Mouse (Mus musculus) MEL (cell line): ENCODE measurements at regions not wholly inside any gene's neighbourhood (a gene's known extent, or its start where the extent isn't known, plus 50 kb on each side); places are given as distances from the start of the nearest gene placed in this dataset.
A peak's percentile ranks its signal among the peaks of the same experiment; 100 is the strongest.

ENCODE experiments used
- DNase-seq: peaks from one replicate; pipeline ENCODE4 v3.0.0; 2011; ENCODE audit warnings: low read depth, low spot score
- H3K27ac ChIP-seq: 2 replicates; pipeline ENCODE4 v1.5.1; 2012; ENCODE audit warnings: low read depth, mild to moderate bottlenecking, control low read depth, low read length, moderate library complexity; ENCODE audit not compliant: control insufficient read depth
- H3K27me3 ChIP-seq, 2 experiments: fragments of 150-350 bp in 1 of 2; sonication (generic) in 1 of 2; 2 replicates each; pipeline ENCODE4 v1.6.1; 2012; ENCODE audit warnings: low read length in 2 of 2, mild to moderate bottlenecking in 2 of 2, improper control_type of control experiment in 1 of 2, moderate library complexity in 1 of 2; ENCODE audit not compliant: insufficient read depth in 2 of 2, control insufficient read depth in 1 of 2
- H3K36me3 ChIP-seq, 2 experiments: 2 replicates each; pipeline ENCODE4 v1.6.1; 2012 to 2014; ENCODE audit warnings: low read length in 2 of 2, improper control_type of control experiment in 1 of 2, inconsistent platforms in 1 of 2, mild to moderate bottlenecking in 1 of 2; ENCODE audit not compliant: insufficient read depth in 2 of 2, control insufficient read depth in 1 of 2
- H3K4me1 ChIP-seq, 2 experiments: fragments of 150-350 bp in 1 of 2; sonication (generic) in 1 of 2; 2 replicates each; pipeline ENCODE4 v1.6.1; 2012; ENCODE audit warnings: low read length in 2 of 2, improper control_type of control experiment in 1 of 2, mild to moderate bottlenecking in 1 of 2; ENCODE audit not compliant: insufficient read depth in 2 of 2, control insufficient read depth in 1 of 2
- H3K4me3 ChIP-seq, 2 experiments: fragments of 150-350 bp in 1 of 2; sonication (generic) in 1 of 2; 2 replicates each; pipeline ENCODE4 v1.5.1; 2012; ENCODE audit warnings: low read depth in 2 of 2, low read length in 2 of 2, mild to moderate bottlenecking in 2 of 2, moderate library complexity in 2 of 2, control low read depth in 1 of 2, improper control_type of control experiment in 1 of 2; ENCODE audit not compliant: control insufficient read depth in 1 of 2, insufficient read depth in 1 of 2
- H3K79me2 ChIP-seq: 2 replicates; pipeline ENCODE4 v1.6.1; 2012; ENCODE audit warnings: mild to moderate bottlenecking, low read length, moderate library complexity; ENCODE audit not compliant: control insufficient read depth, poor library complexity, insufficient read depth
- H3K9ac ChIP-seq: 2 replicates; pipeline ENCODE4 v1.6.1; 2012; ENCODE audit warnings: low read depth, mild to moderate bottlenecking, control low read depth, low read length, moderate library complexity; ENCODE audit not compliant: control insufficient read depth, poor library complexity, severe bottlenecking
- H3K9me3 ChIP-seq: fragments of 150-350 bp; sonication (generic); replicated peaks from 2 replicates; pipeline ENCODE4 v1.6.1; 2012; ENCODE audit warnings: mild to moderate bottlenecking, low read length, improper control_type of control experiment, moderate library complexity; ENCODE audit not compliant: insufficient read depth
- BHLHE40 ChIP-seq: IDR thresholded peaks from 2 replicates; pipeline ENCODE4 v1.6.1; 2012; ENCODE audit warnings: low read depth, mild to moderate bottlenecking, inconsistent platforms, low read length, improper control_type of control experiment, borderline replicate concordance
- CHD1 ChIP-seq: IDR thresholded peaks from 2 replicates; pipeline ENCODE4 v1.6.1; 2012; ENCODE audit warnings: low read depth, mild to moderate bottlenecking, inconsistent platforms, low read length, improper control_type of control experiment
- CHD2 ChIP-seq: IDR thresholded peaks from 2 replicates; pipeline ENCODE4 v1.6.1; 2011; ENCODE audit warnings: low read length, improper control_type of control experiment
- CTCF ChIP-seq, 3 experiments: IDR thresholded peaks in 2 of 3; conservative IDR thresholded peaks in 1 of 3; 2 replicates each; pipeline ENCODE4 v1.5.1; 2011 to 2012; ENCODE audit warnings: low read length in 3 of 3, low read depth in 2 of 3, mild to moderate bottlenecking in 2 of 3, improper control_type of control experiment in 1 of 3, inconsistent platforms in 1 of 3, mixed read lengths in 1 of 3, moderate library complexity in 1 of 3; ENCODE audit not compliant: control insufficient read depth in 1 of 3, insufficient read depth in 1 of 3, poor library complexity in 1 of 3, severe bottlenecking in 1 of 3
- EP300 ChIP-seq, 2 experiments: IDR thresholded peaks; 2 replicates each; pipeline ENCODE4 v1.6.1; 2011; ENCODE audit warnings: improper control_type of control experiment in 2 of 2, low read length in 2 of 2, low read depth in 1 of 2, mild to moderate bottlenecking in 1 of 2
- ETS1 ChIP-seq: IDR thresholded peaks from 2 replicates; pipeline ENCODE4 v1.6.1; 2012; ENCODE audit warnings: low read depth, mild to moderate bottlenecking, inconsistent platforms, low read length, improper control_type of control experiment, moderate library complexity
- GABPA ChIP-seq: IDR thresholded peaks from 2 replicates; pipeline ENCODE4 v1.6.1; 2012; ENCODE audit warnings: low read depth, mild to moderate bottlenecking, inconsistent platforms, low read length, improper control_type of control experiment, moderate library complexity
- GATA1 ChIP-seq: IDR thresholded peaks from 2 replicates; pipeline ENCODE4 v1.6.1; 2011; ENCODE audit warnings: low read depth, low read length, improper control_type of control experiment
- HCFC1 ChIP-seq: IDR thresholded peaks from 2 replicates; pipeline ENCODE4 v1.6.1; 2012; ENCODE audit warnings: low read depth, mild to moderate bottlenecking, inconsistent platforms, low read length, improper control_type of control experiment, moderate library complexity
- JUND ChIP-seq: IDR thresholded peaks from 2 replicates; pipeline ENCODE4 v1.6.1; 2011; ENCODE audit warnings: low read depth, mild to moderate bottlenecking, improper control_type of control experiment, low read length
- KAT2A ChIP-seq: conservative IDR thresholded peaks from 2 replicates; pipeline ENCODE4 v1.6.1; 2012; ENCODE audit warnings: low read depth, low read length, improper control_type of control experiment, inconsistent platforms
- MAX ChIP-seq: IDR thresholded peaks from 2 replicates; pipeline ENCODE4 v1.6.1; 2011; ENCODE audit warnings: low read length, improper control_type of control experiment
- MAZ ChIP-seq: IDR thresholded peaks from 2 replicates; pipeline ENCODE4 v1.6.1; 2012; ENCODE audit warnings: low read depth, mild to moderate bottlenecking, inconsistent platforms, low read length, improper control_type of control experiment
- MXI1 ChIP-seq: IDR thresholded peaks from 2 replicates; pipeline ENCODE4 v1.6.1; 2011; ENCODE audit warnings: mild to moderate bottlenecking, low read depth, low read length, improper control_type of control experiment
- MYB ChIP-seq: IDR thresholded peaks from 2 replicates; pipeline ENCODE4 v1.6.1; 2011; ENCODE audit warnings: mild to moderate bottlenecking, low read depth, low read length, improper control_type of control experiment
- MYC ChIP-seq: IDR thresholded peaks from 2 replicates; pipeline ENCODE4 v1.6.1; 2011; ENCODE audit warnings: low read depth, mild to moderate bottlenecking, low read length, improper control_type of control experiment, moderate library complexity
- NELFE ChIP-seq: IDR thresholded peaks from 2 replicates; pipeline ENCODE4 v1.6.1; 2011; ENCODE audit warnings: low read depth, low read length, improper control_type of control experiment
- NRF1 ChIP-seq: IDR thresholded peaks from 2 replicates; pipeline ENCODE4 v1.6.1; 2014; ENCODE audit warnings: low read depth, mild to moderate bottlenecking, inconsistent platforms, low read length, improper control_type of control experiment, moderate library complexity; ENCODE audit not compliant: poor library complexity, insufficient read depth, severe bottlenecking
- POLR2AphosphoS5 ChIP-seq: IDR thresholded peaks from 2 replicates; pipeline ENCODE4 v1.6.1; 2012; ENCODE audit warnings: low read depth, borderline replicate concordance, mild to moderate bottlenecking, inconsistent platforms, low read length, moderate library complexity, mixed read lengths
- RAD21 ChIP-seq: IDR thresholded peaks from 2 replicates; pipeline ENCODE4 v1.6.1; 2011; ENCODE audit warnings: mild to moderate bottlenecking, low read depth, low read length, improper control_type of control experiment
- RCOR1 ChIP-seq: IDR thresholded peaks from 2 replicates; pipeline ENCODE4 v1.6.1; 2012; ENCODE audit warnings: low read depth, mild to moderate bottlenecking, inconsistent platforms, low read length, improper control_type of control experiment
- SIN3A ChIP-seq: IDR thresholded peaks from 2 replicates; pipeline ENCODE4 v1.6.1; 2012; ENCODE audit warnings: low read length, improper control_type of control experiment, inconsistent platforms
- SMC3 ChIP-seq: IDR thresholded peaks from 2 replicates; pipeline ENCODE4 v1.6.1; 2011; ENCODE audit warnings: low read depth, low read length, improper control_type of control experiment
- TAL1 ChIP-seq: IDR thresholded peaks from 2 replicates; pipeline ENCODE4 v1.6.1; 2012; ENCODE audit warnings: mild to moderate bottlenecking, inconsistent platforms, low read length, moderate library complexity, mixed read lengths
- TBP ChIP-seq: IDR thresholded peaks from 2 replicates; pipeline ENCODE4 v1.8.0; 2011; ENCODE audit warnings: low read depth, low read length, improper control_type of control experiment
- TCF12 ChIP-seq: IDR thresholded peaks from 2 replicates; pipeline ENCODE4 v1.6.1; 2014; ENCODE audit warnings: low read depth, mild to moderate bottlenecking, inconsistent platforms, low read length, improper control_type of control experiment, moderate library complexity
- USF1 ChIP-seq: IDR thresholded peaks from 2 replicates; pipeline ENCODE4 v1.6.1; 2014; ENCODE audit warnings: low read depth, mild to moderate bottlenecking, inconsistent platforms, low read length, improper control_type of control experiment, moderate library complexity
- ZC3H11A ChIP-seq: IDR thresholded peaks from 2 replicates; pipeline ENCODE4 v1.6.1; 2012; ENCODE audit warnings: low read depth, mild to moderate bottlenecking, inconsistent platforms, low read length, improper control_type of control experiment
- ZMIZ1 ChIP-seq: IDR thresholded peaks from 2 replicates; pipeline ENCODE4 v1.6.1; 2012; ENCODE audit warnings: low read depth, mild to moderate bottlenecking, inconsistent platforms, low read length, improper control_type of control experiment, moderate library complexity
- ZNF384 ChIP-seq: IDR thresholded peaks from 2 replicates; pipeline ENCODE4 v1.6.1; 2012; ENCODE audit warnings: low read depth, mild to moderate bottlenecking, inconsistent platforms, low read length, improper control_type of control experiment

- H3K79me2 ChIP-seq, result no peaks in the 10 kb centered on the region
- TF ChIP-seq NRF1, result no peak
- TF ChIP-seq GATA1, result no peak
- TF ChIP-seq NELFE, result no peak
- no peak for TF ChIP-seq CTCF (IDR thresholded peaks at IDR 0.05 in 2 of 3, conservative IDR thresholded peaks at IDR 0.05 in 1 of 3; ENCODE audit: control insufficient read depth in 1 of 3, insufficient read depth in 1 of 3, low read depth in 2 of 3, low read length in 3 of 3, poor library complexity in 1 of 3, severe bottlenecking in 1 of 3)
- no peak for TF ChIP-seq JUND
- no peak for TF ChIP-seq MYB
- TF ChIP-seq CHD1, result no peak
- TF ChIP-seq MAX, result no peak
- DNase-seq, result no peak
- H3K4me1 ChIP-seq, result no peaks in the 10 kb centered on the region
- H3K27ac ChIP-seq, result no peak overlapping the region
- H3K36me3 ChIP-seq, result no peaks in the 10 kb centered on the region
- no peak overlapping the region for H3K9ac ChIP-seq
- H3K9me3 ChIP-seq, result no peaks in the 10 kb centered on the region
- no peaks in the 10 kb centered on the region; a peak in 1 of 4 replicates for H3K27me3 ChIP-seq
- H3K4me3 ChIP-seq, result no peak overlapping the region
Measured at GRCm38 (mm10) chr15:8903651-8904050, 64.1 kb upstream of the Ranbp3l start.

GRCm38 (mm10) chr15:8897487-8898158 lies 70.1 kb upstream of the Ranbp3l start:
- Histone ChIP-seq H3K79me2 (no peaks in the 10 kb centered on the region), H3K27me3 (no peaks in the 10 kb centered on the region; a peak in 1 of 4 replicates), H3K36me3 (peaks cover 0 to 4% of the 10 kb centered on the region in 2 experiments; a peak in 2 of 4 replicates), H3K27ac (peak overlapping the region; percentile 35; the same call in 1 of the 2 replicates), H3K9me3 (no peaks in the 10 kb centered on the region), H3K4me1 (peaks cover 0 to 4% of the 10 kb centered on the region in 2 experiments; a peak in 1 of 4 replicates), H3K9ac (no peak overlapping the region), H3K4me3 (peak overlapping the region in 1 of 2 experiments; percentile 11; a peak in 1 of 4 replicates)
- peak; percentile 67 for DNase-seq
- peak; percentile 39; the same call in 1 of the 2 replicates for TF ChIP-seq MAX
- no peak for TF ChIP-seq TBP
- TF ChIP-seq MAZ, result no peak
- 0 out of 2 replicates have a peak, but pooled peaks have one; percentile 2 for TF ChIP-seq ZC3H11A
- no peak for TF ChIP-seq CHD2
- TF ChIP-seq EP300 (IDR thresholded peaks at IDR 0.05; ENCODE audit: low read depth in 1 of 2, low read length in 2 of 2), result peak; percentile 68 to 76
- TF ChIP-seq NRF1, result no peak
- no peak for TF ChIP-seq MYB
- no peak for TF ChIP-seq MYC
- TF ChIP-seq SIN3A, result 0 out of 2 replicates have a peak, but pooled peaks have one; percentile 32
- TF ChIP-seq ETS1, result peak; percentile 51
- TF ChIP-seq KAT2A, result no peak
- TF ChIP-seq RCOR1, result no peak
- TF ChIP-seq RAD21, result no peak
- peak; percentile 86; the same call in 1 of the 2 replicates for TF ChIP-seq BHLHE40
- TF ChIP-seq MXI1, result peak; percentile 60
- TF ChIP-seq ZNF384, result peak; percentile 57
- peak; percentile 69 for TF ChIP-seq TCF12
- TF ChIP-seq SMC3, result no peak
- TF ChIP-seq USF1, result 0 out of 2 replicates have a peak, but pooled peaks have one; percentile 39
- peak; percentile 72 for TF ChIP-seq GATA1
- TF ChIP-seq ZMIZ1, result no peak
- no peak for TF ChIP-seq POLR2AphosphoS5
- no peak for TF ChIP-seq GABPA
- TF ChIP-seq TAL1, result peak; percentile 82
- no peak for TF ChIP-seq HCFC1
